Mouse (Mus musculus) brain, embryonic 18.5 days (tissue): ENCODE data around the gene Ccr1.
"Not testable (repeated sequence)": the region's sequence is repeated elsewhere in the genome, so short reads cannot be mapped to it uniquely, and the experiment has no call there.

ENCODE experiments used
- DNase-seq: peaks from one replicate; pipeline ENCODE4 v3.0.0-alpha.2; 2012; ENCODE audit warnings: low read depth, low spot score

The Ccr1 gene

DNA sequence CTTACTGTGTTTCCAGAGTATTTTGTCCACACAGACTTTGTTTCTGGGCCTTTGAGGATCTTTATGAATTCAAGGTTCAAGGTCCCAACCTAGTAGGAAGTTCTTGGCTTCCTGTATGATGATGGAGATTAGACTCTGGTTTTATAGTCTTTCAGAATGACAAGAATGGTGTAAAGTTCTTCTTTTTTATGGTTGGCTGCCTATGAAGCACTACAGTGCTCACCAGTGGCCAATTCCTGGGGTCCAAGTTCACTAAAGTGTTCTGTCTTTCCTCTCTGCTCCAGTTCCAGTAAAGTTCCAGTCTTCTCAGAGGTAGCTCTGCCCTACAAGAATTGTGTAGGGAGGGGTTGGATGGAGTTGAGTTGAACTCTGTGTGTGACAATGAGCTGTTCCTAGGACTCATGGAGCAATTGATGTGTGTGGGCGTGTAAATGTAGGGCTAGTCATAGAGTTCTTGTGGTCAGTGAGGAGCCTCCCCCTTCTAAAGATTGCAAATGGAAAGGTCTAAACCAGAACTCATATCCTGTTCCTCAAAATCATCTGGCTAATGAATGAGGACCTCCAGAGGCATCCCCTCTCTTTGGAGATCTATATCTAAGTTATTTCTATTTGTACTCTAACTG, at the start of gene Ccr1:
TSS of gene Ccr1 (minus strand) at position 403 of the 623 bp plus-strand sequence.
- DNase-seq, result no peak

DNA sequence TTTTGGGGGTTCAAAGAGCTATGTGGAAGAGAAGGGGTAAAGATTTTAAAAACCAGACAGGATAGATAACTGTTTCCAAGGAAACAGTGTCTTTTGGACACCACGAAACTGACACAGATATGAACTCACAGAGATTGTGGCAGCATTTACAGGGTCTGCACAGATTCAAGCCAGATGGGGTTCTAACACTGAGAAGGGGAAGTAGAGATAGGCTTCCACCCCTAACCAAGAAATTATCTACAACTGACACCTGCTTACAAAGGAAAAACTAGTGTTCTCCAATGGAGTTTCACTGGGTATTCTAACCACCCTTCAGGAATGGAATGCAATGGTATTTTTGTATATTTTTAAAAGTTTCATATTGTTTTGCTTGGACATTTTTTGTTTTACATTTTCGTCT, 47.6 kb upstream of the Ccr1 start:
- no peak for DNase-seq

DNA sequence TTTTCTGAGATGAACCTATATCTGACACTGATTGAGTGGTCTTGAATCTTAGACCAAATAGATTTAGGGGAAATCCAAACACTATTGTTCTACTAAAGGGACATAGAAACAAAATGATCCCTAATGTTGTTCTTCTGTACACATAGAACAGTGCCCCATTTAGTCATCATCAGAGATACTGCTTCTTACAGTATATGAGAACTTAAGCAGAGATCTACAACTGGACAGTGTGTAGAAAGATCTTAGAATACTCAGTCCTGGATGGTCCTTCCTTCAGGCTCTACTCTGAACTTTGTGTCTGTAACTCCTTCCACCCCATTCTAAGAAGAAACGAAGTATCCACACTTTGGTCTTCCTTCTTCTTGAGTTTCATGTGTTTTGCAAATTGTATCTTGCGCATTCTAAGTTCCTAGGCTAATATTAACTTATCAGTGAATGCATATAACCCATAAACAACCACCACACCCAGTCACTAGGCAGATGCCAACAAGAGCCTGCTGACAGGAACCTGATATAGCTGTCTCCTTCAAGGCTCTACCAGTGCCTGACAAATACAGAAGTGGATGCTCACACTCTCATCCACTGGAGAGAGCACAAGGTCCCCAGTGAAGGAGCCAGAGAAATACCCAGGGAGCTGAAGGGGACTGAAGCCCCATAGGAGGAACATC, 46.6 kb upstream of the Ccr1 start:
- no peak for DNase-seq

DNA sequence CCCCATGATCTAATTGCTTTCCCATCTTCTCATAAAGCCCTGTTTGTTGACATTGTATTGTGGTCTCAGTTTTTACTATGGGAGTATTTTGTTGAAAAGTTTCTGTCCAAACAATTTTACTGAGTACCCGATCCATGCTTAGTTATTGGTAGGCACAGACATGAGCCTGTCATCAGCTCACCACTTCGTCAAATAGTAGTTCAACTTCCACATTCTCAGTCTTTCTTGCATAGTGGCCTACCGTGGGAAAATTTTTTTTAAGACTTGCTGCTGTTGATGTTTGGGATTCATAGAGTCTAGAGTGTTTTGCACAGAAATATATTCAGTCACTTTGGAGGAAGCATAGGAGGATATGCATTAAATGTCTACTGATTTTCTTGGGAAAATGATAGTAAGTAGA, 44.8 kb upstream of the Ccr1 start:
- no peak for DNase-seq

DNA sequence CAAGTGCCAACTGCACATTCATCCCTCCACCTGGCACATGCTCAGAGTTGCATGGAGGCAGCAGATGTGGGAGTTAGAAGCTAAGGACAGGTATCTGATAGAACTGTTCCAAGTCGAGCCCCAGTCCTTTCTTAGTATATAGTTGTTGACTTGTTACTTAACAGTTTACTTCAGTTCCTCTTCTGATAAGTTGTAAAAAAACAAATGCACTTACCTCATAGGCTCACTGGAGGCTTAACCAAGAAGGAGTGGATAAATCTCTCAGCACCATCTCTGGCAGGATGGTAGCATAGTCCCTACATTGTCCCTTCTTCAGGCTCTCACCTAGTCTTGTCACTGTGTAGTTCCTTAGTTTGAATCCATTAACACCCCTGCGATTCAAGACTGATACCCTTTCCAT, 44.2 kb upstream of the Ccr1 start:
- DNase-seq, result no peak

DNA sequence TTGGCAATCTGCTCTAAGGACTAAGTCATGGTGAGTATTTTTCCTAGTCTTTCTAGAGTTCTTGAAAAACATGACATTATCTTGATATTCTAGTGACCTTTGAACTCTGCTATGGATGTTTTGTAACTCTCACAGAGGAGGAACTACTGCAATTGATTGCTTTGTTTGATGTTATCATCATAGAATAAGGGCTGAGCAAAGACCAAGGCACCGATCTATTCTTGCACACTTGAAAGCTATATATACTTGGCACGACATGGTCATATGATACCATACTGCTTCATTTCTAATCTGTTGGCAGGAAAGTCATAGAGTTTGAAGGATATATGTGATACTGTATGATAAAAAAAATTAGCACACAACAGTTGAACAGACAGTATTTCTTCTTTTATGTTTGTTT, 31.3 kb upstream of the Ccr1 start:
- no peak for DNase-seq

DNA sequence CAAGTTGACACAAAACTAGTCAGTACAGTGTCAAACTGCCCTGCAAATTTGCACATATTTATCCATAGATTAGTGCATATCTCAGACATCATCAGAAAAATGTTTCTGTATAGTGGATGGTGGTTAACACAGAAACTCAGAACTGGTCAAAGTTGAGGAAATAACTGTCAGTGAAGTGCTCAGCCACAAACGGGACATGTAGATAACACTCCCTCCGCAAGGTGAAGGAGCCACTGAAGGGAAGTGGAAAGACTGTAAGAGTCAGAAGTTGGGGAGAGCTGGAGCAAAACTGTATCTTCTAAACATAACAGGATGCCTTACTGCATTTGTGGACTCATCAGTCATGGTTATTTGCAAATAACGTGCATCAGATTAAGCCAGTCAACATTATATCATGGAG, 29.2 kb upstream of the Ccr1 start:
- no peak for DNase-seq

DNA sequence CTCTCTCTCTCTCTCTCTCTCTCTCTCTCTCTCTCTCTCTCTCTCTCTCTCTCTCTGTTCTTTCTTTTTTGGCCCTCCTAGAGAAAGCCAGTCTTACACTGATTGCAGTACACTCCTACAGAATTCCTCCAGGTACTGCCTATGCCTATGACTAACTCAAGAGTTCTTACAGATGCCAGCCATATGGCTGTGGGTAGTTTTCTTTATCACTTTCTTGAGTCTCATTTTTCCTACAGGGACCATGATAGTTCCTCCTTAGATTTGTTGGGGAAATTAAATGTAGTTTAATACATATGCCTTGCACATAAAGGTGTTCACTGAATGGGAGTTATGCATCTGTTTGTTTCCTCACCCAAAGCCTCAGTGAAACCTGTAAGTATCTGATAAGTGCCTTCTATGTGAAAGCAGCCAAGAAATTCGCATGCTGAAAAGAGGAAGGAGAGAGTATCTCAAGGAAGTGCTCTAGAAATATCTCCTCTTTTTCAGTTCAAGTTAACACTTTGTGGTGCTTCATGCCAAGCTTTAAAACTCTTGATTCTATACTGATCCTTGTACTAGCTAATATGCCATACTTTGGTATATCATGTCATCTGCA, 22.9 kb upstream of the Ccr1 start:
- no peak for DNase-seq

DNA sequence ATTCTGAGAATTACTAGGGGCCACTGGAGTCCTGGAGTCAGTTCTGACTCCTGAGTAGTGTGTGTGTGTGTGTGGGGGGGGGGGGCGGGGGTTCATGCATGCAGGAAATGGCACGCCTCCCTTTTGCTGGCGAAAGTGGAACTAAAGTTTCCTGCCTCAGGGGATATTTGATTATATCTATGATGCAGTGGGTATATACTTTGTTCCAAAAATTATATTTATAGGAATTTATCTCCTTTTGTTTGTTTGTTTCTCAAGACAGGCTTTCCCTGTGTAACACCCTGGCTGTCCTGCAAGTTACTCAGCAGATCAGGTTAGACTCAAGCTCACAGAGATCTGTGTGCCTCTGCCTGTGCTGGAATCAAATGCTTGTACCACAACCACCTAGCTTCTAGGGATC, 21.2 kb upstream of the Ccr1 start:
- no peak for DNase-seq

DNA sequence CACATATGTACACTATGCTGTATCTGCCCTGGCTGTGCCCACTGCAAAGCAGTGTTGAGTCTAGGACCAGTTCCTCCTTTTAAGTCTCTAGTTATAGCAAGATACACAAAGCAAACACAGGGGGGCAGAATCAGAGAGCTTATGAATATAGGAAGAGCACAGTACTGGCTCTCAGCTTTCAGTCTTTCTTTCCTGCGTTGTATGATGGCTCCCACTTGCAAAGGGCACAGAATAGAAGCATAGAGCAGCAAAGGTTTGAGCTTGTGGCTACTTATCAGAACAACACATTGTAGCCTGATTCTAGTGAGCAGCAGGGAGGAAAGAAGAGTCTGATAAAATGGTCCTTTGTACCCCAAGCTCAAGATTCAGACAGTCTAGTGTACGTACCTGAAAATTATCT, 17.7 kb upstream of the Ccr1 start:
- DNase-seq, result no peak

DNA sequence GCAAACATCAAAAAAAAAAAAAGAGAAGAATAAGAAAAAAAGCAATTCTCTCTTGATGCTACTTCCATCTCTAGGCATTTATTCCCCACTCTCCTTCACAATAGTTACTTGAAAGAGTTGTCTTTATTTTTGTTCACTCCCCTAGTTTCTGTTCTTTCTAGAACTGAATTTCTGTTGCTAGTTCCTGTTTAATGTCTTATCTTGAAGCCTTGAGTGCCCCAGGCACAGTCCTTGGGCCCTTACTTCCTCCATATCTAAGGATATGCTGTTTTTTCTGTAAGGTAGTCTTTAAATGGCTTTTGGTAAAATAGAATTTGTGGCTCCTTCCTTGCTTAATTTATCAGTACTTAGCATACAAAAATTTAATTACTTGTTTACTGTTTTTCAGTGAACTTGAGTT, 16.5 kb upstream of the Ccr1 start:
- no peak for DNase-seq

DNA sequence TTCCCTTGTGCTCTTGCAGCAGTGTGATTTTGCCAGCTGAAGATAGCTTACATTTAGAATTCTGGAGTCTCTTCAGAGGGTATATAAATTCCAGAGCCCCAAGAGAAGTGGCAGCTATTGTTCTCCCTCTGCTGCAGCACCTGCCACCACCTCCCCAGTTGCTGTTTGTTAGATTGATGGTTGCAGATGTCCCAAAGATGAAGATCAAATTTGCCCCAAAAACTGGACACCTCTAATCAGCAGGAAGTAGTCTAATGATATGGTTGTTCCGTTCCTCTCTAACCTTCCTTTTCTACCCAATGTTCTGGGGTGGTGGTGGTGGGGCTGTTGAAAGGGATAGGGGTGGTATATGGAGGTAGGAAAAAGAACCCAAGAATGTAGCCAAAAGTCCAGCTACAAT, 14.2 kb upstream of the Ccr1 start:
- DNase-seq, result no peak

DNA sequence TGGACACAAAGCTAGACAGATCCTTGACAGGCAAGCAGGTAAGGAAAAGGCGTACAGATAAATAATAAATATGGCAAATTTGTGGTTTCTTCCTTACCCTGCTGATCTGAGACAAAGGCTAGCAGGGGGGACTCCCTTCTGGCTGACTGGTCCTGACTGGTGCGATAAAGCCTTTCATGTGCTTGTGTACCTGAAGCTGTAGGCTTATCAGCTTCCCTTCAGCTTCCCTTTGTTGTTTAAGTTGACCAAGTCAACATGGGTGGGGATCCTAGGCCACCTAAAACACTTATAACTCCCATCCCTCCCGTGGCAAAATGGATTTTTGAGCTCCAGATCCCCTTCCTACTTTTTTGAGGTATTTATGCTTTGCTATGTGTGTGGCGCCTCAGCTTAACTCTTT, 13.4 kb upstream of the Ccr1 start:
- no peak for DNase-seq

DNA sequence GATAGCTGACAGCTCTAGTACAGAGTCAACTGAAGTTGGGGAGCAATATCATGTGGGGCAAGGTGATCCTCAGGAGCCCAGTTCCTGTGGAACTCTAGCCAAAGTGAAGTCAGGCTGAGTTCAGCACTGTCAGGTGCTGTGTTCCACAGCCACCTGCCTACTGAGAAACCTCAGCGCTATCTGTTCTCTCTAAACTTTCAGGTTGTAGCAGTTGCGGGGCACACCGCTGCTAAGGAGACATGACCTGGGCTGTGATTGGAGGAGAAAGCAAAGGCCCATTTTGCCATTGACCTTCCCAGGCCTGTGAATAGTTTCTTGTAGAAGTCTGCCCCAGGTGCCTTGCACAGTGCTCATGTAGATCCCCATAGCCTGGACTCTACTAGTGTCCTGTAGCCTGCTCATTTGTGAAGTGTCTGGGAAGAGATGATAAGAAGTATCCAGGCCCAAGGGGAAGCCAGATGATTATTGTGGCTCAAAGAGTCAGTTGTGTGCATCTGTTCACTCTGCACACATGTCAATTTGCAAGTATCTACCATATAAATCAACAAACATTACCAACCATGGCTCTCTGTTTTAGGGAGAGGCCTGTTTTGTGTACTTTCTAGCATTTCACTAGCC, 12.5 kb upstream of the Ccr1 start:
- DNase-seq, result not testable (repeated sequence)

DNA sequence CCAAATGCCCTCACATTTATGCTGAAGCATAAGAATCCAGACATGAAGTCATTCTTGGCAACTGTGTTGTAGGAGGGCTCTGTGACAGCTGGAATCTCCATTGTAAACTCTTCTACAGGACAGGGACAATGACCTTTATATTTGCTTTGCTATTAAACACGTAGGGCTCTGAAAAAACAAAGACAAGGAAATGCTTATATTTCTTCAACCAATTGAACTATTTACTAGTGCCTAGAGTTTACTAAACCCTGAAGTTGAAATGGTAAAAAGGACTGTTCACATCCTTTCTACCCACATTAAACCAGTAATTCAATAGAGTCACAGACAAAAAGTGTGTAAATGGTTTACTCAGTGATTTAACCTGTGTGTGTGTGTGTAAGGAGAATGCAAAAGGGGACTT, 9.8 kb upstream of the Ccr1 start, which contains the start of gene Ccr1l1:
TSS of gene Ccr1l1 (minus strand) at position 101 of the 400 bp plus-strand sequence.
- no peak for DNase-seq

DNA sequence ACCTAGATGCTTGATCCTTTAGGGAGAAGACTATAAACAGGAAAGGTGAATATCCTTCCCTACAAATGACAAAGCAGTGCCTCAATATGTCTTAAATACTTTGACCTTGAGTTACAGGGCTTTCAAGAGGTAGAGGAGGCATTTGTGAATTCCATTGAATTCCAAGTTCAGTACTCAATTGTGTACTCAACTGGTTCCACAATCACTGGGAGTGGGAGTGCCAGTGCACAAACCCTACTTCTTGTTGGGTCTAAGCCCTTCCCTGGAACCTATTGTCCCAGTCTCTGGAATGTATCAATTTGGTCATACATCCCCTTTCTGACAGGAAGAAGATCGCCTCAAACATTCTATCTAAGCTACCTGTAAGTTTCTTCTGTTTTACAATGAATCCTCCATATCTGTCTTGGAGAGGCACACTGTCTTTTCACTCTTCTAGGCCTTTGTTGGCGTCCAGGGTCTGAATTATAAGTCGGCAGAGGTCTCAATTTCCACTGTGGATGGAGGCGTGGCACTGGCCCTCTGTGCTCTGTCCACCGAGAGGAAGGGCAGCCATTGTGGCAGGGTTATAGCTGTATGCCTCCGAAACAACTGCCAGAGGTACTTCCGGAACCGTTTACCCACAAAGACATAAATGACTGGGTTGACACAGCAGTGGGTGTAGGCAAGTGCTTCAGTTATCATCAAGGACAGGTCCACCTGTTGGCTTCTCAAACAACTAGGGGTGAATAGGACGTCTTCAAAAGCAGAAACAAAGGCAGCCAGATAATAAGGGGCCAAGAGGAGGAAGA, 8.6 kb upstream of the Ccr1 start:
- DNase-seq, result no peak

DNA sequence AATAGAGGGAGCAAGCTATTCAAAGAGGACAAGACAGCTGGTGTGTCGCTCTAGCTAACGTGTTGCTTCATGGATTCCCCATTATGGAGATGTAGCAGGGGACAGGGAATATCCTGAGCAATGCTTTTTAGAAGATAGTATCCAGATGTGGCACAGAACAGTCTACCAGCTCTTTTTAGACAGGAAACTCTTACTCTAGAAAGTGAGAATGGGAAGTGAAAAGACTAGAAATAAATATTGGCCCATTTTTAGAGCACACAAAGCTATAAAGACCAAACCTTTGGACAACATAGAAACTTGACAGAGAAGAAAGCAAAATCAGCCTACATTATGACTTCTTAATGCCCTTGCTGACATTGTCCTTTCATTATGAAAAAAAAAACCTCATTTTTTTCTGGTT, 7.1 kb upstream of the Ccr1 start:
- no peak for DNase-seq

DNA sequence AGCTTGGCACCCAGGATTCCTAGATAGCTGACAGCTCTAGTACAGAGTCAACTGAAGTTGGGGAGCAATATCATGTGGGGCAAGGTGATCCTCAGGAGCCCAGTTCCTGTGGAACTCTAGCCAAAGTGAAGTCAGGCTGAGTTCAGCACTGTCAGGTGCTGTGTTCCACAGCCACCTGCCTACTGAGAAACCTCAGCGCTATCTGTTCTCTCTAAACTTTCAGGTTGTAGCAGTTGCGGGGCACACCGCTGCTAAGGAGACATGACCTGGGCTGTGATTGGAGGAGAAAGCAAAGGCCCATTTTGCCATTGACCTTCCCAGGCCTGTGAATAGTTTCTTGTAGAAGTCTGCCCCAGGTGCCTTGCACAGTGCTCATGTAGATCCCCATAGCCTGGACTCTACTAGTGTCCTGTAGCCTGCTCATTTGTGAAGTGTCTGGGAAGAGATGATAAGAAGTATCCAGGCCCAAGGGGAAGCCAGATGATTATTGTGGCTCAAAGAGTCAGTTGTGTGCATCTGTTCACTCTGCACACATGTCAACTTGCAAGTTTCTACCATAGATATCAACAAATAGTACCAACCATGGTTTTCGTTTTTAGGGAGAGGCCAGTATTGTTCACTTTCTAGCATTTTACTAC, 1.5 kb downstream of the Ccr1 start:
- not testable (repeated sequence) for DNase-seq

DNA sequence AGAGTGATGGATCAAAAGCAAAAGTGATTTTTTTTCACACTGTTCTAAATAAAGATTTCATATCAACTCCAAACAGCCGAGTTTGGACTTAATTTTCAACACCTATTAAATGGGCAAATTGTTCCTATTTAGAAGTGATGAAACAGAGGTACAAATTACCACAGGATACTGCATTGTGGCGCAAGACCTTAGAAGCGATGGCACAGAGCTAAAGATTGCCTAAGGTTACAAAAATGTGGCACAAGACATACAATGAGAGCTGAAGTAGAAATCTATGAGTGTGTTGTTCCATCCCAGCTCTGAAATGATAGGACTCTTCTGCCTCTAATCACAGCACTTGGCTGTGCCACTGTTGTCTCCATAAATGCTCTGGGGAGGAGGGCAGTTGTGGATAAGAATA, 3.7 kb downstream of the Ccr1 start:
- DNase-seq, result no peak

DNA sequence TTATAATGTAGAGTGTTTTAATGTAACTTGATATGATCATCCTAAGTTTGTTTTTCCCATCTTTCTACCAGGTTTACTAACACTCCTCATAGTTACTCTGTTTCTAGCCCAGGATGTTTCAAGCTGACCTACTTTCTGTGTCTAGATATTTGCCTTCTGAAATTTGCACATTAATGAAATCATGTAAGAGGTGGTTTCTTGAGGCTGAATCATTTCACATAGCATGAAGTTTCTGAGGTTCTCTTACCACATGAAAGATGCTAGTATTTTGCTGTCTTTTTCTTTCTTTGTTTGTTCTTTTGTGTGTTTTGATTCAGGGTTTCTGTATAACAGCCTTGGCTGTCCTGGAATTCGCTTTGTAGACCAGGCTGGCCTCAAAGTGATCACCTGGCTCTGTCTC, 8.3 kb downstream of the Ccr1 start:
- DNase-seq, result no peak

DNA sequence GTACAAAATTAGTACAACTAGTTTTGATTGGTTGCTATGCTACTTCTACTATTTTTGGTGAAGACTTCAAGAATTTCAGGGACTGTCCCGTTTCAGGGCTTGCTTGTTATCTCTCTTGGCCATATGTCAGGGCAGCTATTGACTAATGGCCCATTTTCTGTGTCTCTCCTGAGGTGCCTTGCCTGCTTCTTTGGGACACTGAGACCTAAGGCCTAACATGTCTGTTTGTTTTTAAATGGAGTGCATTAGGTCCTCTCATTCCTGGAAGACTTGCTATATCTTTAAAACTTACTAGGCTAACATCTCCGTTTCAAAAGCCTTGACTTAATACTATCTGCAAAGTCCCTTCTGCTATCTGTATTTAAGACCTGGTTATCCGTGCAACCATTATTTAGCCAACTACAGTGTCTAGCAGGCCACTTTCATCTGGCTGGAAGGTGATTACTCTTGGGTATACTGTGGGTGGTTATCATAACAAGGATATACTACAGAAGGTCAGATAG, 10.5 kb downstream of the Ccr1 start:
- no peak for DNase-seq
